Mouse (Mus musculus) kidney, postnatal 0 days (tissue): Measurements from ENCODE around the gene Speer4e. TPM values are rescaled to one million over a fixed set of nuclear protein-coding genes. Genes with fewer than 3 reads are reported as not detected.
"Not testable (repeated sequence)": the region's sequence is repeated elsewhere in the genome, so short reads cannot be mapped to it uniquely, and the experiment has no call there.

ENCODE experiments used
- ATAC-seq: fragments of 200-750 bp; cut with Nextera tagmentation; replicated peaks from 2 replicates; pipeline ENCODE4 v1.8.0; 2017; ENCODE audit warnings: low read depth, moderate number of reproducible peaks, moderate TSS enrichment, moderate library complexity; ENCODE audit not compliant: low FRiP score
- DNase-seq: peaks from one replicate; pipeline ENCODE4 v3.0.0-alpha.2; 2016; ENCODE audit warnings: low spot score
- H3K27ac ChIP-seq: fragments of 300-500 bp; sonication (generic); 2 replicates; pipeline ENCODE4 v1.5.1; 2014; ENCODE audit warnings: mild to moderate bottlenecking
- H3K27me3 ChIP-seq: fragments of 300-500 bp; sonication (generic); 2 replicates; pipeline ENCODE4 v1.6.1; 2014; ENCODE audit warnings: low read length, mixed read lengths; ENCODE audit not compliant: insufficient read depth
- H3K36me3 ChIP-seq: fragments of 300-500 bp; sonication (generic); 2 replicates; pipeline ENCODE4 v1.6.1; 2014; ENCODE audit warnings: low read length, mixed read lengths; ENCODE audit not compliant: insufficient read depth
- H3K4me1 ChIP-seq: fragments of 300-500 bp; sonication (generic); replicated peaks from 2 replicates; pipeline ENCODE4 v1.6.1; 2014; ENCODE audit warnings: antibody characterized with exemption, low read length, mixed read lengths; ENCODE audit not compliant: insufficient read depth
- H3K4me2 ChIP-seq: fragments of 300-500 bp; sonication (generic); 2 replicates; pipeline ENCODE4 v1.6.1; 2014; ENCODE audit warnings: mild to moderate bottlenecking, low read length, moderate library complexity, mixed read lengths
- H3K4me3 ChIP-seq: fragments of 300-500 bp; sonication (generic); replicated peaks from 2 replicates; pipeline ENCODE4 v1.5.1; 2014; ENCODE audit warnings: low read depth, low read length
- H3K9ac ChIP-seq: fragments of 300-500 bp; sonication (generic); 2 replicates; pipeline ENCODE4 v1.6.1; 2014; ENCODE audit warnings: low read depth, low read length
- H3K9me3 ChIP-seq: fragments of 300-500 bp; sonication (generic); replicated peaks from 2 replicates; pipeline ENCODE4 v1.6.1; 2016; ENCODE audit warnings: low read length, inconsistent platforms, mixed read lengths
- WGBS: fragments of 180-500 bp; shearing (Covaris S2); extraction: QIAGEN DNeasy Blood & Tissue Kit; methylation state at CpG from one replicate; pipeline ENCODE4 v1.1.7; 2014; 5-methylcytosine and 5-hydroxymethylcytosine counted together
- polyA plus RNA-seq: library from polyadenylated mRNA; unstranded; fragments of >200 nt; fragmentation: Nextera tagmentation; extraction: Ambion mirVana; gene quantifications from 2 replicates; pipeline ENCODE4 v1.2.1, GENCODE M21; 2015

Speer4e gene
- polyA plus RNA-seq, 1 experiment from 2014 or later: not detected

- H3K27me3 ChIP-seq, H3K9me3 ChIP-seq, H3K4me2 ChIP-seq, H3K36me3 ChIP-seq, H3K4me1 ChIP-seq, H3K4me3 ChIP-seq, H3K27ac ChIP-seq, ATAC-seq, DNase-seq, H3K9ac ChIP-seq: not testable (repeated sequence)
Measured at GRCm38 (mm10) chr5:14953587-14953986, 15.4 kb upstream of the Speer4e start.

- H3K4me1 ChIP-seq, H3K4me2 ChIP-seq, ATAC-seq, H3K27me3 ChIP-seq, H3K36me3 ChIP-seq, H3K27ac ChIP-seq, H3K4me3 ChIP-seq, H3K9me3 ChIP-seq, DNase-seq, H3K9ac ChIP-seq: not testable (repeated sequence)
- 61% methylated on average over 3 of the region's 3 CpGs for WGBS
Measured at GRCm38 (mm10) chr5:14952749-14953148, 14.5 kb upstream of the Speer4e start.

- ATAC-seq: 0 out of 2 replicates have a peak, but pooled peaks have one; percentile 13
- not testable (repeated sequence) for H3K9ac ChIP-seq, H3K27ac ChIP-seq, H3K36me3 ChIP-seq, H3K4me1 ChIP-seq, H3K4me3 ChIP-seq, H3K9me3 ChIP-seq, H3K27me3 ChIP-seq, H3K4me2 ChIP-seq, DNase-seq
- WGBS: 70% methylated on average over 7 of the region's 7 CpGs
Measured at GRCm38 (mm10) chr5:14951822-14952221, 13.6 kb upstream of the Speer4e start.

GRCm38 (mm10) chr5:14947482-14948198 is 9.4 kb upstream of the Speer4e start:
- H3K9me3 ChIP-seq, H3K9ac ChIP-seq, DNase-seq, H3K4me3 ChIP-seq, ATAC-seq, H3K4me1 ChIP-seq, H3K4me2 ChIP-seq, H3K27ac ChIP-seq, H3K27me3 ChIP-seq, H3K36me3 ChIP-seq: not testable (repeated sequence)
- WGBS: 61% methylated on average over 4 of the region's 4 CpGs

GRCm38 (mm10) chr5:14945524-14945923 is 7.3 kb upstream of the Speer4e start:
- ATAC-seq, H3K9me3 ChIP-seq, H3K4me2 ChIP-seq, H3K27ac ChIP-seq, H3K4me1 ChIP-seq, DNase-seq, H3K27me3 ChIP-seq, H3K9ac ChIP-seq, H3K36me3 ChIP-seq, H3K4me3 ChIP-seq: not testable (repeated sequence)
- WGBS: 66% methylated on average over 4 of the region's 4 CpGs

- DNase-seq, H3K4me2 ChIP-seq, H3K36me3 ChIP-seq, H3K4me1 ChIP-seq, H3K27me3 ChIP-seq, H3K4me3 ChIP-seq, H3K27ac ChIP-seq, H3K9me3 ChIP-seq, ATAC-seq, H3K9ac ChIP-seq: not testable (repeated sequence)
- 86% methylated on average over 1 of the region's 1 CpGs for whole genome bisulfite sequencing
Measured at GRCm38 (mm10) chr5:14941043-14941442, 2.8 kb upstream of the Speer4e start.

GRCm38 (mm10) chr5:14933721-14934120 is 4.5 kb downstream of the Speer4e start:
- not testable (repeated sequence) for H3K36me3 ChIP-seq, ATAC-seq, H3K4me1 ChIP-seq, H3K9me3 ChIP-seq, H3K9ac ChIP-seq, H3K27ac ChIP-seq, DNase-seq, H3K4me2 ChIP-seq, H3K4me3 ChIP-seq, H3K27me3 ChIP-seq
- 77% methylated on average over 5 of the region's 6 CpGs for WGBS
